Mouse (Mus musculus) CH12.LX (cell line): ENCODE results near the gene Ldah.

ENCODE experiments used
- IRF4 ChIP-seq: IDR thresholded peaks from 2 replicates; pipeline ENCODE4 v1.6.1; 2014; ENCODE audit warnings: low read depth, mild to moderate bottlenecking, inconsistent platforms, low read length, improper control_type of control experiment
- MYC ChIP-seq: IDR thresholded peaks from 2 replicates; pipeline ENCODE4 v1.6.1; 2011; ENCODE audit warnings: low read depth, mild to moderate bottlenecking, improper control_type of control experiment, low read length
- NRF1 ChIP-seq: IDR thresholded peaks from 2 replicates; pipeline ENCODE4 v1.6.1; 2014; ENCODE audit warnings: low read depth, mild to moderate bottlenecking, inconsistent platforms, low read length, improper control_type of control experiment, moderate library complexity
- POLR2A ChIP-seq: IDR thresholded peaks from 2 replicates; pipeline ENCODE4 v1.6.1; 2011; ENCODE audit warnings: low read depth, mild to moderate bottlenecking, improper control_type of control experiment, low read length
- RAD21 ChIP-seq: IDR thresholded peaks from 2 replicates; pipeline ENCODE4 v1.6.1; 2011; ENCODE audit warnings: low read depth, mild to moderate bottlenecking, low read length, improper control_type of control experiment, moderate library complexity
- ZNF384 ChIP-seq: IDR thresholded peaks from 2 replicates; pipeline ENCODE4 v1.6.1; 2012; ENCODE audit warnings: low read depth, low read length, improper control_type of control experiment, inconsistent platforms

DNA sequence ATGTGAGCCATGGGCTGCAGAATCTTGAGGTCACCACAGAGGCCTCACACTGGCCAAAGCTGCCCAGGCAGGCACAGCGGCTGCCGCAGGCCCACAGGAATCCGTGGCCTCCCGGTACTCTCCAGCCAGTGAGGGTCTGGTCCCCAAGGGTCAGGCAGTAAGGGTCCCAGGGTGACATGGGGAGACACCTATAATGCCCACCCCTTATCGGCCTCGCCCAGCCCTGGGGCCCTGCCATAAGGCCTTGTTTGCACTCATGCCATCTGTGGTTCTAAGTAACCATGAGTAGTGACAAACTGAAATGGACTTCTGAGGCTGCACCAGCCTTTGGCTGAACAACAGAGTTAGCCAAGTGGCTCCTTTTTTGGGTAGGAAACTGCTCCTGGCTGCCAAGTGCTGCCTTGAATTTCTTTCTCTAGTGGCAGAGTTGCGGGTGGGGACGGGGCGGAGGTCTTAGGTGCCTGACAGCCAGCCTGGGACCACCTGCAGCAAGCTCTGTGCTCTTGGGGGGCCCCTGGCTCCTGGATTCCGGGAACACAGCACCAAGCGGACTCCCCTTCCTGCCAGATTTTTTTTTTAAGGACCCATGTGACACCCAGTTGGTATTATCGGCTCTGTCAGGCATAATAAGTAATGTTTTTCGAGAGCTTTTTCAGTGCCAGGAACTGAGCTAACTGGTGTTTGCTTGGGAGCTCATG lies 117.5 kb downstream of the Ldah start:
- TF ChIP-seq RAD21 = no peak
- TF ChIP-seq ZNF384 = no peak
- TF ChIP-seq POLR2A = no peak
- no peak for TF ChIP-seq NRF1
- TF ChIP-seq MYC = no peak
- no peak for TF ChIP-seq IRF4
